Mouse (Mus musculus): ENCODE results near the gene Tmem177. TPM values are rescaled to one million over a fixed set of nuclear protein-coding genes. Genes with fewer than 3 reads are reported as not detected.

The Tmem177 gene
- 1 to 10 TPM; 6.1 to 7.8 TPM for total RNA-seq (2021)
- long read RNA-seq, experiment 1, transcript Tmem177-201 (2 exons, 3,341 nt), result major isoform, 23 of 27 reads
- long read RNA-seq, experiment 1, partial matches to known transcripts, result 0 of 27 reads
- long read RNA-seq, experiment 1, other reads (novel, unspliced or antisense), result 4 of 27 reads
- long read RNA-seq, experiment 2, transcript Tmem177-201 (2 exons, 3,341 nt), result major isoform, 20 of 21 reads
- long read RNA-seq, experiment 2, partial matches to known transcripts, result 0 of 21 reads
- long read RNA-seq, experiment 2, other reads (novel, unspliced or antisense), result 1 of 21 reads

DNA sequence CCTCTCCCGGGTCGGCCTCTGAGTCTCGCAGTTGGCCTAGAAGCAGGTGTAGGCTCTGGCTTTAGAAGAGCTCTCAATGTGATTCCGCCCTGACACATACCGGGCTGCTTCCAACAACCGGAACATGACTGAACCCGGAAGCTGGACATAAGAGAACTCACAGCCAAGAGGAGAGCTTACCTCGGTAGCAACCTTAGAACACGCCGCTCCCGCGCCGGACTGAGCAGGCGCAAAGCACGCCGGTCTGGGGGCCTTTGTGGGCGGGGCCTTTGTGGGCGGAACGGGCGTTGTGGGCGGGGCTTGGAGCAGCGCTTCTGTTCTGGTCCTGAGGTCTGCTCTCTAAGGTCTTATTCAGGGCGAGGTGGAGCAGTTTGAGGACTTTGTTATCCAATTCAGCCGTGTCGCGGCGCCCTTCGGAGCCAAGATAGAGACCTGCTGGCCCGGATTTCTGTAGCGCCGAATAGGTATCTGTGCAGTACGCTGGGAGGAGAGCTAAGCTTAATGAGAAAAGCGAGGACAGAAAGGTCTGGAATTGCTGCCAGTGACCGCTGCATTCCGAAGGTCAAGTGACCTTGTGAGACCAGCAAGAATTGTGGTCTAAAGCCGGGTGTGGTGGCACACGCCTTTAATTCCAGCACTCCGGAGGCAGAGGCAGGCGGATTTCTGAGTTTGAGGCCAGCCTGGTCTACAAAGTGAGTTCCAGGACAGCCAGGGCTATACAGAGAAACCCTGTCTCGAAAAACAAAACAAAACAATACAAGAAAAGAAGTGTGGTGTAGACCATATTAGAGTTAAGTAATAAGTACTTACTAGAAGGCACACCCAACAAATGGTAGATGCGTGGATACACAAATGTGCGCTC is at the start of gene Tmem177:
Tmem177 (minus strand) TSS at position 256 of the 862 bp plus-strand sequence.
- H3K27ac ChIP-seq, result peak within 1 kb of the TSS; percentile 87
- peak; percentile 97 for DNase-seq
- TF ChIP-seq CTCF (IDR thresholded peaks at IDR 0.05), result no peak
- intact Hi-C loops (cut with DNase I), result loop anchor here (2.0 kb wide), 1 partner anchor 76 kb away; the partner anchor contains the start of gene Ptpn4
- H3K4me3 ChIP-seq, result peak within 1 kb of the TSS; percentile 73

DNA sequence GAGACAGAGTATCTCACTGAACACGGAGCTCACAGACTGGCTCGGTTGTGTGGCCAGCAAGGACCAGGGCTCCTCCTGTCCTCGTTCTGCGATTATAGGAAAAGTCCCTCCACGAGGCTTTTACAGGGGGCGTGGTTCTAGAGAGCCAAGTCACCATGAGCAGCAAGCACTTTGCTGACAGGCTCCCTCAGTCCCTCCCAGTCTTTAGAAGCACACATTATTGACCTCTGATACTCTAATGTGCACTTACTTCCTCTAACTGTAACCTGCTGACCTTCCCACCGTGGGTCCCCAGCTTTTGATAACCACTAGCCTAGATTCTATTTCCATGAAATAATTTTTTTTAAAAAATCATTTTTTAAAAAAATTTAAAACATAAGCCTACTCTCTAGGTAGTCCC is 46.9 kb upstream of the Tmem177 start:
- no peak for TF ChIP-seq CTCF (IDR thresholded peaks at IDR 0.05)
- intact Hi-C loops (cut with DNase I), result no loop called here
- DNase-seq, result no peak
- no peak overlapping the region for H3K4me3 ChIP-seq
- H3K27ac ChIP-seq, result no peak overlapping the region

DNA sequence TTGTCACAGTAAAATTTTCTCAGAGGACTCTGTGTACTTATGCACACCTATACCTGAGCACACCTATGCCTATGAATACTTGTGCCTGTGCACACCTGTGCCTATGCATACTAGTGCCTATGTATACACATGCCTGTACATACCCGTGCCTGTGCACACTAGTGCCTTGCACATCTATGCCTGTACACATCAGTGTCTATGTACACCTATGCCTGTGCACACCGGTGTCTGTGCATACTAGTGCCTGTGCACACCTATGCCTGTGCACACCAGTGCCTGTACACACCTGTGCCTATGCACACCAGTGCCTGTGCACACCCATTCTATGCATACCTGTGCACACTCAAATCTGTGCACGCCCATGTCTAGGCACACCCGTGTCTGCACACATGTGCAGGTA is 46.5 kb upstream of the Tmem177 start:
- TF ChIP-seq CTCF (IDR thresholded peaks at IDR 0.05), result no peak
- intact Hi-C loops (cut with DNase I), result no loop called here

DNA sequence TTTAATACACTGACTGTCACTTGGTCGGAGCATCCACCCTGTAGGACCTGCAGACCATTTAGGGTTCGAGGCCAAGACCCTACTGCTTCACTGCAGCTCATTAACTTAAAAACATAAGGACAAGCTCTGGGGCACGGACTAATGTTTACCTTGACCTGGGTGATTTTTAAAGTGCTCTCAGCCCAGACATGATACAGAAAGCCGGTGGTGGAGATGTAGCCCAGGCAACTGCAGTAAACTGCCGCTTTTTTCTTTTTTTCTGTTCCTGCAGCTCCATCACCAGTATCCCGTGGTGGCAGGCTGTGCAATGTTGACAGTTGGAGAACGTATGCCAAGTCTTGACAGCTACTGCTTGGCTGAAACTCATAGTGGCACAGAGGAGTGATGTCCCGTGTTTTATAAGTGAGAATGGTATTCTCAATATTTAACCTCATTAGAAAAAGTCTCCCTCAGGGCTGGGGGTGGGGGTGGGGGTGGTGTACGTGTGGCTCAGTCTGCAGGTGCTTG is 44.8 kb upstream of the Tmem177 start:
- DNase-seq, result no peak
- TF ChIP-seq CTCF (IDR thresholded peaks at IDR 0.05), result no peak
- H3K27ac ChIP-seq, result no peak overlapping the region
- no peak overlapping the region for H3K4me3 ChIP-seq
- intact Hi-C loops (cut with DNase I), result no loop called here

More for the DNA sequence above, 46.5 kb upstream of the Tmem177 start:
- no peak overlapping the region for H3K4me3 ChIP-seq
- no peak for DNase-seq
- no peak overlapping the region for H3K27ac ChIP-seq

DNA sequence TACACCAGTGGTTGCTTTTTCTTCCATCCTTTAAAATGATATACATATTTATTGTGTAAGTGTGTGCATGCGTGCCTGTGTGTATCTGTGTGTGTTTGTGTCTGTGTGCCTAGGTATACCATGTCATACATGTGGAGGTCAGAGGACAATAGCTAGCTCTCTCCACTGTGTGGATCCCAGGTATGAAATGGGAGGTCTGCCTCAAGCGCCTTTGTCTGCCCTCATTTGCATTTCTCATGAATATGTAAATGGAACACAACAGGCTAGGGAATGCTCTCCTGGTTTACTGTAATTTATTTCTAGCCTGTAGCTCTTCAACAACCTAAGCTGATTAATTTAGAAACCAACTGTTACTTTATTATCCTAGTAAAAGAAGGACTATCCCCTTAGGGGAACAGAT is 41.7 kb upstream of the Tmem177 start:
- Histone ChIP-seq H3K27ac (no peak overlapping the region), H3K4me3 (no peak overlapping the region)
- DNase-seq, result no peak
- intact Hi-C loops (cut with DNase I), result no loop called here
- no peak for TF ChIP-seq CTCF (IDR thresholded peaks at IDR 0.05)

DNA sequence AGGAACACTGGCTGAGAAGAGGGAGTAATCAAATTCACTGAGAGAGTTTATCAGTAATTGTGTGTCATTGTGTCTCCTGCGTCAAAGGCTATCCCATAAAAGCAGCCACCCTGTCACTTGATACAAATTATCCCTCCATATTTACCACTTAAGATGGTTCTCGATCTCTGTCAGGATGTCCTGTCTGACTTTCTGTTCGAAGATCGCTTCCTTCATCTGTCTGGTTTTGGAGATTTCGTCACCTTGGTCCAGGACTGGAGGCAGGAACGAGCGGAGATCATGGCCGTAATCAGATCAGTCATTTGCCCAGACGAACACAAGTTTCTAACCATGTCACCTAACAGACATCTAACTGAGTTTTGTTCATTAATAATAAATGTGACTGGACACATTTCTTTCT is 40.4 kb upstream of the Tmem177 start:
- intact Hi-C loops (cut with DNase I), result no loop called here
- Histone ChIP-seq H3K27ac (no peak overlapping the region), H3K4me3 (no peak overlapping the region)
- TF ChIP-seq CTCF (IDR thresholded peaks at IDR 0.05), result no peak
- DNase-seq, result no peak

DNA sequence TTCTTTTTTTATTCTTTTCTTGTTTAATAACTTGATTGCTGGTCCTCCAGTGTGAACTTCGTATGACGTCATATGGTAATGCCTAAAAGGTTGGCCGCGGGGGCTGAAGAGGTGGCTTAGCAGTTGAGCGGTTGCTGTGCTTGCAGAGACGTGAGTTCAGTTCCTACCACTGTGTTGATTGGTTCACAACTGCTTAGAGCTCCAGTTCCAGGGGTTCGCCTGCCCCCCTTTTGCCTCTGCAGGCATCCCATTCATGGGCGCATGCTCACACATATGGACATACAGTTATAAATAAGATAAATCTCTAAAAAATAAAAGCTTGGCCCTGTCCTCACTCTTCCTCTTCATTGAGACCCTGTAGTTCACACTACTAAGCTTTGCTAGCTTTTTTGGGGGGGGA is 37.1 kb upstream of the Tmem177 start:
- DNase-seq, result no peak
- no peak for TF ChIP-seq CTCF (IDR thresholded peaks at IDR 0.05)
- H3K27ac ChIP-seq, result no peak overlapping the region
- no peak overlapping the region for H3K4me3 ChIP-seq
- intact Hi-C loops (cut with DNase I), result no loop called here

DNA sequence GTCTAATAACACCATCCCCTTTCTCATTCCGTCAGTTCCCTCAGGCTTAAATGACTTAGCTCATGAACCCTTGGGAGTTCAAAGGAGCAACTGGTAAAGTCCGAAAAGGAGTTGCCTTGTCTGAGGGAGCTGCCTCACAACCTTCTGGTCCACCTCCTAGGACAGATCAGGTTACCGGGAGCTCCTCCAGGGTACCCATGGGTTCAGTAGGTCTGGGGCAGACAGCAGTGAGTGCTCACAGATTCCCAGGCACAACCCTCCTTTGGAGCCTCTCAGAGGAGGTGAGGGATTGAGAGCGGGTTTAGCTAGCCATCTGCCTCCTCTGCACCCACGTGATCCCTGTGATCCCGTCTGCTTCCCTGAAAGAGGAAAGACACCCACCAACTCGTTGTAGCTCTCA is 23.9 kb upstream of the Tmem177 start:
- no peak for TF ChIP-seq CTCF (IDR thresholded peaks at IDR 0.05)
- no peak overlapping the region for H3K27ac ChIP-seq
- intact Hi-C loops (cut with DNase I), result loop anchor here (10.0 kb wide), 1 partner anchor 158 kb away; no protein-coding TSS in a partner anchor
- no peak overlapping the region for H3K4me3 ChIP-seq
- DNase-seq, result no peak

DNA sequence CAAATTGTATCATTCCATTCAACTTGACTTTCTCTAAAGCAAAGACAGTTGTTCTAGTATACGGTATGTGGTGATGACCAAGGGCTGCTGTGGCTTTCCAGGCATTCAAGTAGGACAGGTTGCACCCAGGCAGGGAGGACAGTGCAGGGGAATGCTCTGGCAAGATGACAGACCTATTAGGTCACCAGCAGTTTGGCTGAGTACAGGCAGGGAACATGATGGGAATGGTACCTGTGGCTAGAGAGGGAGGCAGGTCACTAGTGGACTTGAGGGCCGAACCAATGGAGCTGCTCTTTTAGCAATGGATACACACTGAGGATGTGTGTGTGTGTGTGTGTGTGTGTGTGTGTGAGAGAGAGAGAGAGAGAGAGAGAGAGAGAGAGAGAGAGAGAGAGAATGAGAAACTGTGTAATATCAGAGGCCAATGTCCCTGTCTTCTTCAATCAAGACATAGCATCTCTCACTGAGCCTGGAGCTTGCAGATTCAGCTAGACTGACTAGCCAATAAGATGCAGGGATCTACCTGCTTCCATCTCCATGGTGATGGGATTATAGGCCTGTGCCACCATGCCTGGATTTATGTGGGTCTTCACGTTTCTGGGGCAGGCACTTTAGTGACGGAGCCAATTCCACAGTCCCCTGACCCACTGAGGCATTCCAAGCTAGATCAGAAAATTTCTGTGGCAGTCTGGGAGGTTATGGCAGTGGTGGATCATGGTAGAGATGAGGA is 18.6 kb upstream of the Tmem177 start:
- intact Hi-C loops (cut with DNase I), result loop anchor here (10.0 kb wide), 1 partner anchor 163 kb away; no protein-coding TSS in a partner anchor

DNA sequence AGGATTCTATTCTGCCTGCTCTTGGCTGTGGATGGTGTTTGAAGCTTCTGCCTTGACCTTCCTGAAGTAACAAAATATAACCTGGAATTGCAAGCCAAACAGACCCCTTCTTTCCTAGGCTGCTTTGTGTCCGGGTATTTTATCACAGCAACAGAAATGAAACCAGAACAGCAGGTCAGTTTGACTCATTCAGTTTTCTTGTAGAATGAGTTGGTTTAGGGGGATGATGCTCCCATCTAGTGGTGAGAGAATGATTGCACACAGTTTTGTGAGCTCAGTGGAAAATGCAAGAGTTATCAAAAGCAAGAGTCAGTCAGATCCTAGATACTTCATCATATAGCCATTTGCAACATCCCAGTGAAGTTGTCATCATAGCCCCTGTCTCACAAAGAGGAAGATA is 16.7 kb upstream of the Tmem177 start:
- no peak for DNase-seq
- intact Hi-C loops (cut with DNase I), result loop anchor here (2.0 to 10.0 kb wide), 3 partner anchors 111 to 382 kb away; no protein-coding TSS in a partner anchor
- TF ChIP-seq CTCF (IDR thresholded peaks at IDR 0.05), result peak; percentile 75
- Histone ChIP-seq H3K27ac (no peak overlapping the region), H3K4me3 (no peak overlapping the region)

More for the DNA sequence above, 18.6 kb upstream of the Tmem177 start:
- TF ChIP-seq CTCF (IDR thresholded peaks at IDR 0.05), result no peak
- no peak overlapping the region for H3K27ac ChIP-seq
- H3K4me3 ChIP-seq, result no peak overlapping the region
- DNase-seq, result no peak

DNA sequence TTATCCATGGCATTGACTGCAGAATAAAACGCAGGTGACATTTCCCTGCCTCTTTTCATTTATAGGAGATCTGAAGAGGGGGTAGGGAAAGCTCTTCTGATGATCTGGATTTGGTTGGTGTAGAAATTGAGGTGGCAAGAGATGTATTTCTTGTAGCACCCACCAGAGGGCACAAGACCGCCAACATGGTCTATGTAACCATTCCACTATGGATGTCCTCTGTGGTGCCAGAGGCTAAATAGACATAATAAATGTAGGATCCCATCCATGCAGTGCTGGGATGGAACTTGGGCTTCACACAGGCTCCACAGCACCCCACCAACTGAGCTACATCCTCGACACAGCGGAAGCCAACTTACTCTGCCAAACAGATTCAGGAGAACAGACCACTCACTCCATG is 6.3 kb upstream of the Tmem177 start:
- TF ChIP-seq CTCF (IDR thresholded peaks at IDR 0.05), result peak; percentile 51
- no peak overlapping the region for H3K4me3 ChIP-seq
- no peak for DNase-seq
- H3K27ac ChIP-seq, result no peak overlapping the region
- intact Hi-C loops (cut with DNase I), result no loop called here

DNA sequence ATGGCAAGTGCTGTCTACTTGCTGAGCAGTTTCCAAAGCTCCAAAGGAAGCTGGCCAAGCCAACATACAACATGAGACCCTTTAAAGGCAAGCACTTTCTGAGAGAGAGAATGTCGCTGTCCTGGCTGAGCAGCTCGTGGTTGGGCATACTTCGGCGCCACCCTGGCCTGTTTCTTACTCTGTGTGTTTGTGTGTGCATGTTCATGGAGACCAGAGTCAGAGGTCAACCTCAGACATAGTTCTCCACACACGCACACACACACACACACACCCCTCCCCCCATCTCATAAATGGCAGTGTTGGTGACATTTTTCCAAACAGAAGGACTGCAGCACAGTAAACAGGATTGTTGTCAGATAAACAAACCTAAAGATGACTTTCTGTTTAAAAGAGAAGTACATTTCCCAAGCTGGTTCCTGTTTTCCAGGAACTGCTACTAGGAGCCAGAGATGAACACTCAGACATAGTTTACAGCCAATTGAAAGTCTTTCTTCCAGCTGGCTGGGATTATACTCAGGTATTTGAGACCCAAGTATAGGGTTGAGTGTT is 3.9 kb upstream of the Tmem177 start:
- no peak for DNase-seq
- TF ChIP-seq CTCF (IDR thresholded peaks at IDR 0.05), result no peak
- Histone ChIP-seq H3K27ac (no peak overlapping the region), H3K4me3 (no peak overlapping the region)
- intact Hi-C loops (cut with DNase I), result no loop called here
